Mouse (Mus musculus): Measurements from ENCODE around the gene Tmem140.

Gene Tmem140

DNA sequence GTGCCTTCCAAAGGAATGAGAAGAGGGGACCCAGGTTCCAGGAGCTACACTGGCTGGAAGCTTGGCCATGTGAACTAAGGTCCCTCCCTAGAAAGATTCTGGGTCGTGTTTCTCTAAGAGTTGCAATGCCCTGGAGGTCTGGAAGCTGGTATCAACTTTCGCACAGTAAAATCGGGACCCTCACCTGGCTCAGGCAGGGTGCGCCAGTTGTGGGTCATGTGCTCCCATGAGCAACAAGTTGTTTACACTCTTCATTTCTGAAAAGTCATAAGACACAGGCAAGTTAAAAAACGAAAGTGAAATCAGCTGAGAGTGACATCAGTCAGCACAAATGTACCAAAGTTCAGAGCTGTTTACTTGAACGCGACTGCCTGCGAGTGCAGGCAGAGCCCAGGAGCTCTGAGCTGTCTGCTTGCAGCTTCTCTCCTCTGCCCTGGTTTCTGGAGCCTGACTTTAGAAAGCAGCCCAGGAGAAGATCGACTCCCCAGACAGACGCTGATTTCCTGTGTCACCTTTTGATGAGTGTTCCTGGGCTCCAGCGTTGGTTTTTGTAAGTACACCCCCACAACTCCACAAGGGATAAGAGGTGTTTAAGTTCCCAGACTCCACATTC is at the start of gene Tmem140:
Tmem140 (plus strand) TSS at position 356 of the 613 bp plus-strand sequence.
- peak; percentile 65 to 68 for DNase-seq (ENCODE audit: low spot score in 2 of 2)

DNA sequence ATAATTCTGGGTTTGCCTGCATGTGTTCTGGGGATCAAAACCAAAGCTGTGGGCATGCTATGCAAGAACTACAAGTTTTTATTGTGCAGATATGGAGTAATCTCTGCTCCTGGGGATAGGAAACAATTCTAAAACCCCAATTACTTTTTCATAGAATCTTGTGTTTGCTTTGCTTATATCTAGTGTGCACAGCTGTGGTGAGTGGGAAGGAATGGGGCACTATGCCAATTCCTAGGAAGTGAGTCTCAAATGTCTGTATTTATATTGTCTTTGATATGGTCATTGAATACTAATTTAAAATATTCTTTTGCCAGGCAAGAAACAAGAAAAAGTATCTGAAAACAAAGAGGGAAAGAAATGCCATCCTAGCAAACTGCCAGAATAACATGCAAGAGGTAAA is 38.5 kb upstream of the Tmem140 start:
- DNase-seq (ENCODE audit: low spot score in 2 of 2) = no peak

DNA sequence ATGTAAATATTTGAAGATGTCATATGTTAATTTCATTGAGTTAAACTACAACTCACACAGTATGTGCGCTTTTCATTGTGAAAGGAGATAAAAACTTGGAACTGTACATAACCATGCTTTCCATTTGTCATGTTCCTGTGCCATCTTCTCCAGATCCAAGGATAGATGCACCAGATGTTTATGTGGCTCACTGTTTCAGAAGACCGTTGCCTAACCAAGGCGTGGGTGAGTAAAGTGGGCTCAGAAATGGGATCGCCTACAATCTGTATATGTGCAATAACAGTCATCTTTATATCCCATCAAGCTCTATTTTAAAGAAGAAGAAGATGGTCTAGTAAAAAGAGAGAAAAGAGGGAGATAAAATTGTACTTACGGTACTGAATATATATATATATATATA is 30.6 kb upstream of the Tmem140 start:
- no peak for DNase-seq (ENCODE audit: low spot score in 2 of 2)

DNA sequence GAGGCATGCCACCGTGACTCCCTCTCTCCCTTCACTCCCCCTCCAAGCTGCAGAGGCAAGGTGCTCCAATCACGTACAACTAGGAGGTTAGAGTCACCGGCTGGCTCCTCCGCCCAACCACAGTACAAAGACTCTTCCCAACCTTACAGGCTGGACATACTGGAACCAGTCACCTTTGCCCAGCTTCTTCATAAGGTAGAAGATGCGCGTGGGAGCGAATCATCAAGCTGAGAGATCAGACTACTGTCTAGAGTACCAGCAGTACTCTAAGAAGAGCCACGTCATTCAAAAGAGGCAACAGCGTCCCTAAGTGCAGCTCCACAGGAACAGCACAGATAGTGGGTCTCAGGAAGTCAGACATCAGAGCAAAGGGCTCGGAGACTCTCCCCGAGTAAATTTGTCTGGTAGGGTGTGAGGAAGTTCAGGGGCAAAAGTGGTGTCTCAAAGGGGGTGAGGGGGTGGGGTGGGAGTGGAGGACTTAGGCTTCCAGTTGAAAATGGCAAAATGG is 1.3 kb upstream of the Tmem140 start:
- DNase-seq (ENCODE audit: low spot score in 2 of 2) = no peak

DNA sequence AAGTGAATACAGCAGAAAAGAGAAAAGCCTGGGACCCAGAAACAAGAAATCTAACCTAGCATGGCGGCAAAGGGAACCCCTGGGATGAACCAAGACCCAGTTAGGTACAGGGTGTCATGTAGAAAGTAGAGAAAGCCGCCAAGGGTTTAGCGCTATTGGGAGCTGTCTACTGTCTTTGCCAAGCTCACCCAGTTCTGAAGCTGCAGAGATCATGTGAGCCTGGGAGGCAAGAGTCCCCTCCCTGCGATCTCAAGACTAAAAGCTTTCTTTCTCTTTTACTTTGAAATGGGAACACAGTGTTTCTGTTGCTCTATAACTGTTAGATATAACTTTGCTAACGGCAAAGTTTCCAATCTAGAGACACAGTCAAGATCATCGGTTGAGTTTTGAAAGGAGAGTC is 565 bp upstream of the Tmem140 start:
- peak; percentile 42 to 51 for DNase-seq (ENCODE audit: low spot score in 2 of 2)

DNA sequence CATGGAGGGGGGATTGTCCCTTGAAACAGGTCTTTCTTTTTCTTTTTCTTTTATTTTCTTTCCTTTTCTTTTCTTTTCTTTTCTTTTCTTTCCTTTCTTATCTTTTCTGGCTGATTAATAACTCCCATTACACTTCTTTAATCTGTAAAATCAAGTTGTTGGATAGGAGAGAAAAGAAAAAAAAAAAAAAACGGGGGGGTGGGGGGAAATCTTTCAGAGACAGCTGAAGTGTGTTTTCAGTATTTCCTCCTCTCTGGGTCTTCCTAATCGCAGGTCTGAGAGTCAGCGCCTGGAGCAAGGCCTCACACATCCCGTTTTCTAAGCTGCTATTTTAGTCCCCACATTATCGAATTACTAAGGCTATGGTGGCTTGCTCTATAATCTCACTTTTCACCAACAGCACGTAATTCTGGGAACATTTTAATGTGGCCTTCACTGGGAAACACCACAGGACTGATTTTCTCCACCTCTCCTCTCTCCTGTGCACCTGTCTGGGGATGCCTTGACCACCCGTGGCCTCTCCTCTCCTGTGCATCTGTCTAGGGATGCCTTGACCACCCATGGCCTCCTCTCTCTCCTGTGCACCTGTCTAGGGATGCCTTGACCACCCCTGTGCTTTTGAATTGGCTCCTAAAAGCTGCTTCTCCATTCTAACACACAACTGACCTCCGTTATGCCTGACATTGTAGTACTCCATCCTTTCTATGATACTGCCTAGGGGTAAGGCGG is 1.0 kb downstream of the Tmem140 start:
- no peak for DNase-seq (ENCODE audit: low spot score in 2 of 2)

DNA sequence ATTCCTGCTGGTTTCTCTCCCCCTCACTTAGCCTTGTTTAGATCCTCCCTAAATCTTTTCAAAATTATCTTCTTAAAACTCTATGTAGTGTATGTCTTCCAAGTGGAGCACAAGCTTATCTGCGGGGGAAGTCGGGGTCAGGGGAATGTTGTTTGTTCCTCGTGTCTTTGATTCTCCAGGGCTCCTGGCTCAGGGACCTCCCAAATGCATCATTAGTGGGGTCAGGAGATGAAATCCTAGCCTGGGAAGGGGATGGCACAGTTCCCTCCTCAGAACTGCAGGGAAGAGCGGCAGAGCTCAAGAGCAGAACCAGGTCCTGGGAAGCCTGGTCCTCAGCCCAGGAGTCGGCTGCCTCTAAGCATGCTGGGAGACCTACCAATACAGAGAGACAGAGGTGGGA is 2.3 kb downstream of the Tmem140 start:
- no peak for DNase-seq (ENCODE audit: low spot score in 2 of 2)

DNA sequence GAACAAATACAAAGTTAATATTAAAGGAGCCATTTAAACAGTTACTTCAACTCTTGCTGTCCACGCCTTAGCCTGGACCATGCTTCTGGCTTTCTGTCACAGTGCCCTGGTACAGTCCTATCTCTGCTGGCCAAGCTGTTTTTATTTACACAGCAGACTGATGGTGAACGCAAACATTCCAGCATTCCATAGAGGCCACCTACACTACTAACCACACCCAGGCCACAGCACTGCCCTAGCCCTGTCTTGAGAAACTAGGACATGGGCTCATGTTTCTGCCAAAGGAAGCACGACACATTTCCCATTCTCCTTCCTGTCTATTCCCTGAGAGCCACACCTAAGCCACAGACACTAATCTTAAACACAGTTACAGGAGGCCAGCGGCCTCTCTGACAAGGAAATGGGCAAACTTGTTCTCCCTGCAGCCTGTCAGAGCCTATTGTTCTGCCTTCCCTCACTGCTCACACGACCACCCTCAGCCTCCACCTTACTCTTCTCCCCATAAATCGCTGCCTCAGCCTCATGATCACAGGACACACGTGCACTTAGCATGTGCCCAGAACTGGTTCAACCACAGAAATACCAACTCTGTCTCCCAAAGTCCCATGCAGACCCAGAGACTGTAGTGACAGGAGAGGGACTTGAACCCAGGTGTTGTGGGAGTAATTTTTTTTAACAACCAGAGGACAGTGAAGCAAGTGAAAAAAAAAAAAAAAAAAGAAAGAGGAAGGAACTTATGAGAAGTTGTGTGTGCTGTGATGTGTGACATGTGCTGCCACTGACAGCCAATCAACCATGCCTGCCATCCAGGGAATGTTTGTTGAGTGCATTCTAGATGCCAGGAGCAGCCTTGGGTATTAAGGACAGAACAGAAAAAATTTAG is 3.0 kb downstream of the Tmem140 start:
- DNase-seq (ENCODE audit: low spot score in 2 of 2) = no peak

DNA sequence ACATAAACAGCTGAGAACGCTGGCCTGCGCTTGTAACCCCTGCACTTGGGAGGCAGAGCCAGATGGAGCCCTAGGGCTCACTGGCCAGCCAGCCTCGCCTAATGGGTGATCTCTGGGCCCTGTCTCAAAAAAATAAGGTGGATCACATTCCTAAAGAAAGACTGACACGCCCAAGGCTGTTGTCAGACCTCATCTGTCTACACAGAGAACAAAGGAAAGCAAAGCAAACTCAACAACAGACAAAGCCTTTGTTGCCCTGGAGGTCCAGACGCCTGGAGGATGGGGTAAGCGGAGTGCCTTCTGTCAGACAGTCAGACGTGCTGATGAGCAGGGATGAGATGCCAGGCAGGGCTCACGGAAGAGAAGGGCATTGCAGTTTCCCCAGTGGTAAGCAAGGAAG is 3.8 kb downstream of the Tmem140 start:
- no peak for DNase-seq (ENCODE audit: low spot score in 2 of 2)

DNA sequence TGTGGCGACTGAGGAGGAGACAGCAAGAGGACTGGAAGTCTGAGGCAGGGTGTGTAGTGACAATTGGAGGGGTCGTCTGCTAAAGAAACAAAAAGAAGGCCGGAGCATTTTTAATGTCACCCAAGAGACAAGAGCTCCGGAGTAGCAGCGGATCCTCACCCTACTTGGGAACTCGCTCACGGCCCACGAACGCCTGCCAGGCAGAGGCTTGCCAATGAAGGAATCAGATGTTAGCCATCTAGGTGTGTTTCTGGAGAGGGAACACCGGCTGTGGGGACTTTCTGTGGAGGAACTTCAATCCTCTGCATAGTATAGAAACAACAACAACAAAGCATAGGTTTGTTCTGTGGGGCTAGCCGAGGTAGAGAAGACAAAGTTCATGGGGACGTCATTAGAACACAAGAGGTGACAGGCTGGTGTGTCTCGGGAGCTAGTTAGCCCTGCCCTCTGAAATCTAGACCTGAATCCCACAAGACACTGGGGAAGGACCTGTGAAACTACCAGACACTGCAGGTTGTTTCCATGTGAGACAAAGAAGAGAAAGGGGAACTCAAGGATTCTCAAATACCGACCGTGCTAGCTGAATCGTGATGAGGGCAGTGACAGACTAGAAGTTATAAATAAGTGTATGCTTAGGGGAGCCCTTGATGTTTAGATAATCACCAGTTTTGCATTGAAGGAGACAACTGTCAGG is 4.5 kb downstream of the Tmem140 start:
- no peak for DNase-seq (ENCODE audit: low spot score in 2 of 2)

DNA sequence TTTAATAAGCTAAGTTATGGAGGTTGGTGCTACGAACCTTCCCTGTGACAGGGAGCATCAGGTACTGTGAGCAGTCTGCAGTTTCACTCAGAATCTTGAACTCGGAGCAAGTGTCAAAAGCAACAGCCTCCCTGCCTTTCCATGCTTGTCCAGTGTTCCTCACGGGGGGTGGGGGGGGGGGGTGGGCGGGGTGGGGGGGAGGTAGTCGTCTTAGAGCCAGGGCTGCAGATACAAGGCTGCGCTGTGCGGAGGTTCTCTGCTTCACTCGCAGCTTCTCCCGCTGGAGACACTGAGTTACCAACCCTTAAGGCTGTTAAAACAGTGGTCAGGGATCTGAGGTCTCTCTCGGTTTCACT is 5.0 kb downstream of the Tmem140 start:
- DNase-seq (ENCODE audit: low spot score in 2 of 2) = no peak

DNA sequence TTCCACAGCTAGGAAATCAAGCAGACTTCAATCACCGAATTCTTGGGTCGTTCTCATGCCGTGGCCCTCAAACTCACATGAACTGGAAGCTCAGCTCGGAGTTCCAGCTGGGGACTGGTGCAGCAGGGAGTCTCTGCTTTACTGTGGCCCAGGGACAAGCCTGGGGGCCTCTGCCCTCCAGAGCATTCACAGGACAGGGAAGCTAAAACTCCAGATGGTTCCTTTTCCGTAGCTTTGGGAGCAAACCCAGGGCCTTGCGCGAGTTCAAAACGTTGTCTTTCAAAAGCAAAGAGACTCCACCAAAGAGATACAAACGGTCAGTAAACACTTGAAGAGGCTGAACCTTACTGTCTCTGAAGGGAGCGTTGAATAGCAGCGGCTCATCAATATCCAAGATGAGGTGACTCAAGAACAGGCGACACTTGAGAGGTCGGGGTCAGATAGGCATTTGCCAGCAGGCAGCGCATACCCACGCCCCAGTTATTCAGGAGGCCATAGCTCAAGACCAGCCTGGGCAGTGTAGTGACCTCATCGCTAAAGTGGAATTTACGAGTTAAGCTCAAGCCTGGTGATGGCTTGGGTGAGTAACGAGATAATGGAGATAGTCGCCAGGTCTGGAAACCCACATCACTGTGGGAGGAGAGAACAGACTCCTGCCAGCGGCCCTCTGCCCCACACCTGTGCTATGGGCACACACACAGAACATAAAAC is 5.7 kb downstream of the Tmem140 start:
- DNase-seq (ENCODE audit: low spot score in 2 of 2) = no peak

DNA sequence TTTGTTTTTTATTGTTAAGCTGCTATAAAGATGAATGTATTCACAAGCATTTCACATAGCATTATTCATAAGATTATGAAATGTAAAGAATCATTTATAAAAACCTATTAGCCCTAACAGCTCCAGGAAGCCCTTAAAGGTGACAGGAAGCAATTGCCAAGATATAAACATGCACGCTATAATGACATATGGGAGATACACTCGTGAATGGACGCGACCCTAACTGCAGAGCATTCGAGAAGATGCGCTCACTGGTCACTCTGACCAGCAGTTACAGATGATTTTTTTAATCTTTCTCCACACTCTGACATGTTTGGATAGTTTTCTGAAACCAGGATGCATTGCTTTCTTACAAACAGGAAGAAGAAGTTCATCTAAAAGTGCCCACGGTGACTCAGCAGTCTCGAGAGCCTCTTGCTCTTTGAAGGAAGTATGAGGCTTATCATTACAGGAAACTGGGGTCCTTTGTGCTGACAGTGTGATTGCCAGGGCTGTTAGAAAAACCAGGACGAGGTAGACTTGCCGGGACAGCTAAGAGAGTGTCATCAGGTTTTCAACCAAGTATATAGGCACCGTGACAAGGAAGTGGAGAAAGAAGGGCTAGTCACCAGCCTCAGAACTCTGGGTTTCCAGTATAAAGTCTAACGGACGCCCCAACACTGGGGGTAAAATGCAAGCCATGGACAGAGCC is 6.4 kb downstream of the Tmem140 start:
- DNase-seq (ENCODE audit: low spot score in 2 of 2) = peak; percentile 48

DNA sequence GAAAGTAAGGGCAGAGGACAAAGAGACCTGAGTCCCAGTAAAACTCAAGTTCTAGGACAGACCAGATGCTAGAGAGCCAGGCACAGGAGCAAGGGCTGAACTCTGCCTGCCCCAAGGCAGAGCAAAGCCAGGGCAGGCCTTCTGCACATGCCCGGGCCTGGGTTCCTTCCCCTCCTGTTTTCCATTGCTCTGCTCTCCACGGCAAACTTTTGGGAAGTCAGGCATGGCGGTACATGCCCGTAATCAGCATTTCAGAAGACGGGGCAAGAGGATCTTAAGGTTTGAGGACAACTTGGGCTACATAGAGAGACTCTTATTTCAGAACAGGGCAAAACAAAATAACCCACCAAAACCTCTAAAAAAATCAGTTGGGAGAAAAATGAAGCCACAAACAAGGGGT is 7.2 kb downstream of the Tmem140 start:
- no peak for DNase-seq (ENCODE audit: low spot score in 2 of 2)

DNA sequence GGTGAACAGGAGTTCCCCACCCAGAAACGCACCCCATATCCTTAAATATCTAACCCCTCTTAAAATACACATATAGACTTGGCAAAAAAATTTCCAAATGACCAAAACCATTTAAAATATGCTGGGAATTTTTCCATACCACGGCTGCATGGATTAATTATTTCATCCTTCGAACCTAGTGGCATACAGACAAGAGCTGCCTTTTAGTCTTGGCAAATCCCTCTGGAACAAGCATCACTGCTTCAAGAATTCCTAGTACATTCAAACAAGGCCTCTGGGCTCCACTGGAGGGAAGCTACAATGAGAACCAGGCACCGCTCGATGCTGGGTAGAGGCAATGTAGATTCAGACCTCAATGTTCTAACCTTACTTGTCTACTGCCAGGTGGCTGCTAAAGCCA is 7.8 kb downstream of the Tmem140 start:
- no peak for DNase-seq (ENCODE audit: low spot score in 2 of 2)

DNA sequence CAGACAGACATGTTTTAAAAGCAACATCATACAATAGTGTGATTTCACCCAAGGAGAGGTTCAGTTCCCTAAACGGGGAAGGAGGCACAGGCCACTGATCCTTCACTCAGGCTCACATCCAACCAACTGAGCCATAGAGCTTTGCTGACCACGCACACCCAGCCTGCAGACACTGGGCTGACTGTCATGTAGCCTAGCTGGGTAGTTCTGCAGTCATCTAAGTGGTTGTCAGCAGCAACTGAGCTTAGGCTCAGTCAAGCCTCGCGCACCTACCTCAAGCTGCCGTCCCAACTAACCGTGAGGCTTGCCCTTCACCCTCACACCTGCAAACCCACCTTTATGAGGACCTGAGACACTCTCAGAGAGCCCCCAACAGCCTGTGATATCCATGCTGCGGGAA is 9.0 kb downstream of the Tmem140 start:
- DNase-seq (ENCODE audit: low spot score in 2 of 2) = no peak

DNA sequence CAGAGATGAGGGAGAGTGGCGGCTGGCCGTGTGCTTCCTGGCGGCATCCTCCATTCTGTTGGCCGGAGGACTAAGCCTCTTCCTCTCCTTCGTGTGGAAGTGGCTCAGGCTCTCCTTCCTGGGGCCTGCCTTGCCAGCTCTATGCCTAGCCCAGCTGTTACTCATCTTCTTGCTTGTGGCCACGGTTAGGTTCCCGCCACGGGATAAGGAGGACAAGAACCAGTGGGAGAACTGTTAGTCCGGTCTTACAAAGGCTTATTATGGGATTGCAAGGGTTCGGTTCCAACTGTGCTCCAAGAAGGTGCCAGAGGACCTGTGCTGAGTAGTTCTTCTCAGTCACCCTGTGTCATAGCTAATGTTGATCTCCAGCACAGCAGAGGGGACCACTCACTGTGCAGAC is 9.9 kb downstream of the Tmem140 start:
- DNase-seq (ENCODE audit: low spot score in 2 of 2) = no peak

DNA sequence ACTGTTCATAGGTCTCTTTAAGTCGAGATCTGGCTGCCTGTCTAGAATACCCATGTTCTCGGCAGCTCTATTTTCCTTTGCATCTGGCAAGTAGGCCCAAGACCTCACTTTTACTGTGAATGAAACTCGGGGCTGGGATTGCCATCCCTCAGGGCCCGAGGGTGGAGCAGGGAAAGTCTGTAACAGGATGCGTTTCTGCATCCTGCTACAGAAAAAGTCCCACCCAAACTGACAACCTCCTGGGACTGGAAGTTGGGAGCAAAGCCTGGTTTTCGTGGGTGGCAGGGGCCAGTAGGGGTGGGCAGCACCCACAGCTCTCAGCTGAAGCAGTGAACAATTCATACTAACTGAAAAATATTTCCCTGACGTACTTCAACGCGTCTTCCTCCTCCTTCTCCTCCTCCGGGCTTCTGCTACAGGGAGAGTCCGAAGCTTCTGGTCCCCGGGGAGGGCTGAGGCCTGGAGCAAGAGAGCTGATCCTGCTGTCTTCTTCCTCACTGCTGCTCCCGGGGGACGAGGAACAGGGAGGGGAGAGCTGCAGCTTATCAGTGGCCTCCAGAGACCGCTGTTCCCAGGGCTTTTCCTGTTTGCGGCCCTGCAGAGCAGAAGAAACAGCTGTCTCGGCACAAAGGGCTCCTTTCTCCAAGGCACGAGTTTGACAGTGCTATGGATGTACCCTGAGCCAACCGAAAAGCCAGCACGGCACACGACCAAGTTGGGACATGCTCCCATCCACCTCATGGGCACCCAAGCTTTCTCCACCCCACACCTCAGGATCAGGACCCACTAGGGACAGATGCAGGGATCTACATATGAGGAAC is 11.4 kb downstream of the Tmem140 start:
- DNase-seq (ENCODE audit: low spot score in 2 of 2) = no peak

DNA sequence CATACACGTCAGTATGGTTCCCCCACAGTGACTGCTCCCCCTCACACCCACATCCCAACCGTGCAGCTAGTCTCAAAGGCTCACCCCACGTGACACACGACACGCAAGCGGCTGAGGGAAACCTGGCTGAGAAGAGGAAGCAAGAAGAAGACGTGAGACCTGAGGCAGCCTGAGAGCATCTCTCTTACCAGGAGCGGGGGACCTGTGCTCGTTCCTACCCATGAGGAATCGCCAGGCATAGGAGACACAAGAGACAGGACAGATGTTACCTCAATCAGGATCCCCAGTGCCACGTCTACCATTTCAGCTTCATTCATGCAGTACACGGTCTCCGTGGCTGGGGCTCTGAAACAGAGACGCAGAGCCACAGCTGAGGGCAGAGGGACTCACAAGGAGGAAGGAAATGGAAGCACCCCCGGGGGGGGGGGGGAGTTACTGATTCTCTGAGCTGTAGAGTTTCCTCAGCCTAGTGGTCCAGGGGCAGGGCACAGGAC is 12.4 kb downstream of the Tmem140 start:
- peak; percentile 43 to 81 for DNase-seq (ENCODE audit: low spot score in 2 of 2)

Measured in natural killer cell, adult 2 months (primary cell).